7 mouse cellular contexts compared by ENCODE assay signal in genomic region chr10:22732181-22732580, GRCm38 (mm10). TPM values are rescaled to one million over a fixed set of nuclear protein-coding genes. Genes with fewer than 3 reads are reported as not detected.
A peak's percentile ranks its signal among the peaks of the same experiment; 100 is the strongest.
DNase-seq lines count a peak whose midpoint lies in the region; ATAC-seq and TF ChIP-seq lines count a peak whose summit lies in the region.

No protein-coding gene starts in this region.

- peak overlapping the region; percentile 91 for H3K4me2 ChIP-seq in intestine, embryonic 16.5 days (ENCODE audit: low read depth, low read length)
- peak overlapping the region; percentile 95 for H3K4me2 ChIP-seq in midbrain, postnatal 0 days (ENCODE audit: low read depth, low read length, poor library complexity, severe bottlenecking)

- peak overlapping the region; percentile 94 for H3K9ac ChIP-seq in intestine, embryonic 16.5 days (ENCODE audit: low read depth, low read length)
- H3K9ac ChIP-seq in midbrain, postnatal 0 days (replicated peaks; ENCODE audit: low read length, poor library complexity, severe bottlenecking), result peak overlapping the region; percentile 94

- no peak for TF ChIP-seq POLR2A in spleen, adult 2 months (IDR thresholded peaks at IDR 0.05; ENCODE audit: low read depth, low read length)
- peak; percentile 25; the same call in 1 of the 2 replicates for TF ChIP-seq POLR2A in embryonic fibroblast, embryonic 13.5 days (IDR thresholded peaks at IDR 0.05; ENCODE audit: low read depth, low read length)

- peak overlapping the region; percentile 90 for H3K27ac ChIP-seq in spleen, adult 2 months (ENCODE audit: insufficient read depth, low read length)
- H3K27ac ChIP-seq in embryonic fibroblast, embryonic 13.5 days (ENCODE audit: insufficient read depth, low read length), result 0 out of 2 replicates have a peak overlapping the region, but pooled peaks have one; percentile 75
- H3K27ac ChIP-seq in intestine, embryonic 16.5 days (ENCODE audit: low read length), result no peak overlapping the region; the same call in 1 of the 2 replicates
- H3K27ac ChIP-seq in midbrain, postnatal 0 days (ENCODE audit: low read depth, low read length), result peak overlapping the region; percentile 97; the same call in 1 of the 2 replicates

- peaks cover 5% of the 10 kb centered on the region; the same call in 1 of the 2 replicates for H3K4me1 ChIP-seq in spleen, adult 2 months (ENCODE audit: control insufficient read depth, insufficient read depth, insufficient read length)
- no peaks in the 10 kb centered on the region; the same call in 1 of the 2 replicates for H3K4me1 ChIP-seq in embryonic fibroblast, embryonic 13.5 days (ENCODE audit: control insufficient read depth, insufficient read depth, low read length)
- H3K4me1 ChIP-seq in intestine, embryonic 16.5 days (ENCODE audit: control insufficient read depth, insufficient read depth, low read length), result peaks cover 11% of the 10 kb centered on the region
- peaks cover 13% of the 10 kb centered on the region for H3K4me1 ChIP-seq in midbrain, postnatal 0 days (ENCODE audit: insufficient read depth, low read length)

- ATAC-seq in intestine, embryonic 16.5 days, result no peak
- no peak for ATAC-seq in midbrain, postnatal 0 days (ENCODE audit: low FRiP score)

- no peaks in the 10 kb centered on the region for H3K9me3 ChIP-seq in intestine, embryonic 16.5 days (ENCODE audit: control insufficient read depth, low read length)
- no peaks in the 10 kb centered on the region for H3K9me3 ChIP-seq in midbrain, postnatal 0 days (ENCODE audit: low read length)

- no peaks in the 10 kb centered on the region for H3K27me3 ChIP-seq in spleen, adult 2 months (ENCODE audit: control insufficient read depth, insufficient read depth, low read length)
- no peaks in the 10 kb centered on the region for H3K27me3 ChIP-seq in intestine, embryonic 16.5 days (replicated peaks; ENCODE audit: control insufficient read depth, insufficient read depth, low read length)
- no peaks in the 10 kb centered on the region for H3K27me3 ChIP-seq in midbrain, postnatal 0 days (ENCODE audit: insufficient read depth, low read length)

- WGBS in spleen, adult 2 months, result 10% methylated on average over 10 of the region's 10 CpGs
- 49% methylated on average over 10 of the region's 10 CpGs for WGBS in intestine, embryonic 16.5 days
- WGBS in midbrain, postnatal 0 days, result 54% methylated on average over 10 of the region's 10 CpGs

- TF ChIP-seq CTCF in spleen, adult 2 months (IDR thresholded peaks at IDR 0.05; ENCODE audit: extremely low read depth, insufficient read depth, insufficient read length, insufficient replicate concordance), result no peak
- TF ChIP-seq CTCF in embryonic fibroblast, embryonic 13.5 days (IDR thresholded peaks at IDR 0.05; ENCODE audit: borderline replicate concordance, insufficient read depth, low read length), result no peak
- TF ChIP-seq CTCF in midbrain, postnatal 0 days (IDR thresholded peaks at IDR 0.05), result no peak

- H3K36me3 ChIP-seq in spleen, adult 2 months (ENCODE audit: control insufficient read depth, insufficient read depth, low read length), result no peaks in the 10 kb centered on the region
- H3K36me3 ChIP-seq in intestine, embryonic 16.5 days (ENCODE audit: control insufficient read depth, insufficient read depth, low read length), result no peaks in the 10 kb centered on the region
- no peaks in the 10 kb centered on the region for H3K36me3 ChIP-seq in midbrain, postnatal 0 days (ENCODE audit: insufficient read depth, low read length)

- H3K4me3 ChIP-seq in spleen, adult 2 months (ENCODE audit: extremely low read depth, insufficient read depth, insufficient read length), result peak overlapping the region; percentile 85
- peak overlapping the region; percentile 64 for H3K4me3 ChIP-seq in embryonic fibroblast, embryonic 13.5 days (ENCODE audit: insufficient read depth, low read length)
- H3K4me3 ChIP-seq in intestine, embryonic 16.5 days (ENCODE audit: low read length), result peak overlapping the region; percentile 99
- peak overlapping the region; percentile 99 for H3K4me3 ChIP-seq in midbrain, postnatal 0 days (ENCODE audit: low read depth, low read length)

- peak in 1 of 2 experiments; percentile 9 for DNase-seq in spleen, adult 2 months (ENCODE audit: low read depth in 1 of 2, low spot score in 2 of 2)
- no peak for DNase-seq in spleen, adult 12 weeks (ENCODE audit: low spot score)
- no peak for DNase-seq in midbrain, postnatal 0 days (ENCODE audit: low spot score)
- DNase-seq in urinary bladder, postnatal 14 days (ENCODE audit: low spot score), result no peak
- no peak for DNase-seq in retina, postnatal 1 day

RNA-seq across cellular contexts. Expression of gene Tbpl1, which starts 0.4 kb away (rescaled TPM):
- 22.1 and 29.6 TPM in 2 replicates for polyA plus RNA-seq in spleen, adult 2 months (2012; rRNA removed)
- 53.2 and 54.7 TPM in 2 replicates for polyA plus RNA-seq in embryonic fibroblast, embryonic 13.5 days (2011; ENCODE audit: insufficient read length, low read depth, missing spikeins)
- 38.4 and 39.7 TPM in 2 replicates for polyA plus RNA-seq in intestine, embryonic 16.5 days (2015; fragmentation: Nextera tagmentation; extraction: Ambion mirVana)
- total RNA-seq in midbrain, postnatal 0 days (2014; rRNA removed), result 36.6 and 47.6 TPM in 2 replicates
- polyA plus RNA-seq in midbrain, postnatal 0 days (2015; fragmentation: Nextera tagmentation; extraction: Ambion mirVana), result 61.5 and 62.2 TPM in 2 replicates
